Mouse (Mus musculus) lung, embryonic 16.5 days (tissue): Measurements from ENCODE around the gene Atp6v0b. TPM values are rescaled to one million over a fixed set of nuclear protein-coding genes. Genes with fewer than 3 reads are reported as not detected.

Source experiments
- ATAC-seq: fragments of 200-750 bp; cut with Nextera tagmentation; 2 replicates; pipeline ENCODE4 v1.8.0; 2017; ENCODE audit warnings: low read depth, mild to moderate bottlenecking, moderate library complexity
- H3K27ac ChIP-seq: fragments of 300-500 bp; sonication (generic); 2 replicates; pipeline ENCODE4 v1.5.1; 2014; ENCODE audit warnings: mild to moderate bottlenecking, control low read depth, low read length
- H3K27me3 ChIP-seq: fragments of 300-500 bp; sonication (generic); 2 replicates; pipeline ENCODE4 v1.6.1; 2014; ENCODE audit warnings: low read depth, low read length, mixed read lengths; ENCODE audit not compliant: control insufficient read depth, insufficient read depth
- H3K36me3 ChIP-seq: fragments of 300-500 bp; sonication (generic); 2 replicates; pipeline ENCODE4 v1.6.1; 2014; ENCODE audit warnings: low read length; ENCODE audit not compliant: control insufficient read depth, insufficient read depth
- H3K4me1 ChIP-seq: fragments of 300-500 bp; sonication (generic); replicated peaks from 2 replicates; pipeline ENCODE4 v1.6.1; 2014; ENCODE audit warnings: low read length, mixed read lengths; ENCODE audit not compliant: control insufficient read depth, insufficient read depth
- H3K4me2 ChIP-seq: fragments of 300-500 bp; sonication (generic); 2 replicates; pipeline ENCODE4 v1.6.1; 2014; ENCODE audit warnings: low read depth, low read length, control low read depth
- H3K4me3 ChIP-seq: fragments of 300-500 bp; sonication (generic); 2 replicates; pipeline ENCODE4 v1.5.1; 2014; ENCODE audit warnings: mild to moderate bottlenecking, low read length, control low read depth
- H3K9ac ChIP-seq: fragments of 300-500 bp; sonication (generic); 2 replicates; pipeline ENCODE4 v1.6.1; 2014; ENCODE audit warnings: low read length, control low read depth
- H3K9me3 ChIP-seq: fragments of 300-500 bp; sonication (generic); 2 replicates; pipeline ENCODE4 v1.6.1; 2016; ENCODE audit warnings: low read length; ENCODE audit not compliant: control insufficient read depth
- WGBS: fragments of 180-500 bp; shearing (Covaris S2); extraction: QIAGEN DNeasy Blood & Tissue Kit; methylation state at CpG from one replicate; pipeline ENCODE4 v1.1.7; 2014; 5-methylcytosine and 5-hydroxymethylcytosine counted together
- polyA plus RNA-seq: library from polyadenylated mRNA; unstranded; fragments of >200 nt; fragmentation: Nextera tagmentation; extraction: Ambion mirVana; gene quantifications from 2 replicates; pipeline ENCODE4 v1.2.1, GENCODE M21; 2015

Atp6v0b gene
- polyA plus RNA-seq, 1 experiment from 2014 or later = 180 TPM

GRCm38 (mm10) chr4:117921358-117921757, 34.2 kb upstream of the Atp6v0b start:
- 91% methylated on average over 2 of the region's 2 CpGs for whole genome bisulfite sequencing
- H3K9me3 ChIP-seq = no peaks in the 10 kb centered on the region
- ATAC-seq = no peak
- H3K9ac ChIP-seq = no peak overlapping the region
- no peaks in the 10 kb centered on the region for H3K36me3 ChIP-seq
- no peak overlapping the region for H3K4me2 ChIP-seq
- H3K4me1 ChIP-seq = peaks cover 2% of the 10 kb centered on the region; the same call in 1 of the 2 replicates
- no peak overlapping the region for H3K4me3 ChIP-seq
- no peak overlapping the region for H3K27ac ChIP-seq
- peaks cover 8% of the 10 kb centered on the region; the same call in 1 of the 2 replicates for H3K27me3 ChIP-seq

GRCm38 (mm10) chr4:117918762-117919161, 31.6 kb upstream of the Atp6v0b start:
- H3K27me3 ChIP-seq = no peaks in the 10 kb centered on the region
- no peak overlapping the region for H3K4me2 ChIP-seq
- no peak for ATAC-seq
- H3K4me1 ChIP-seq = peaks cover 13% of the 10 kb centered on the region
- H3K36me3 ChIP-seq = no peaks in the 10 kb centered on the region
- H3K9ac ChIP-seq = no peak overlapping the region
- no peak overlapping the region for H3K27ac ChIP-seq
- WGBS = 72% methylated on average over 5 of the region's 5 CpGs
- no peak overlapping the region for H3K4me3 ChIP-seq
- no peaks in the 10 kb centered on the region for H3K9me3 ChIP-seq

- Histone ChIP-seq H3K36me3 (no peaks in the 10 kb centered on the region), H3K27ac (peak overlapping the region; percentile 30), H3K9ac (no peak overlapping the region), H3K4me3 (no peak overlapping the region), H3K4me1 (peaks cover 18% of the 10 kb centered on the region), H3K4me2 (no peak overlapping the region), H3K9me3 (no peaks in the 10 kb centered on the region), H3K27me3 (no peaks in the 10 kb centered on the region)
- 45% methylated on average over 3 of the region's 3 CpGs for WGBS
- no peak for ATAC-seq
Observed at GRCm38 (mm10) chr4:117918261-117918660, 31.1 kb upstream of the Atp6v0b start.

GRCm38 (mm10) chr4:117917847-117918246, 30.7 kb upstream of the Atp6v0b start:
- H3K36me3 ChIP-seq = no peaks in the 10 kb centered on the region
- no peak for ATAC-seq
- H3K4me3 ChIP-seq = no peak overlapping the region
- no peak overlapping the region for H3K9ac ChIP-seq
- no peaks in the 10 kb centered on the region for H3K9me3 ChIP-seq
- H3K27ac ChIP-seq = peak overlapping the region; percentile 24
- WGBS = 86% methylated on average over 4 of the region's 4 CpGs
- H3K4me1 ChIP-seq = peaks cover 22% of the 10 kb centered on the region
- H3K4me2 ChIP-seq = no peak overlapping the region
- H3K27me3 ChIP-seq = no peaks in the 10 kb centered on the region

GRCm38 (mm10) chr4:117917402-117917801, 30.3 kb upstream of the Atp6v0b start:
- no peak for ATAC-seq
- Histone ChIP-seq H3K4me1 (peaks cover 25% of the 10 kb centered on the region), H3K4me3 (no peak overlapping the region), H3K9ac (no peak overlapping the region), H3K27me3 (no peaks in the 10 kb centered on the region), H3K4me2 (no peak overlapping the region), H3K36me3 (no peaks in the 10 kb centered on the region), H3K9me3 (no peaks in the 10 kb centered on the region), H3K27ac (no peak overlapping the region)
- 79% methylated on average over 4 of the region's 4 CpGs for WGBS

GRCm38 (mm10) chr4:117916386-117916785, 29.3 kb upstream of the Atp6v0b start:
- H3K4me2 ChIP-seq = no peak overlapping the region
- 62% methylated on average over 5 of the region's 5 CpGs for WGBS
- H3K27ac ChIP-seq = no peak overlapping the region

GRCm38 (mm10) chr4:117915489-117916105, 28.5 kb upstream of the Atp6v0b start:
- Histone ChIP-seq H3K4me1 (peaks cover 27% of the 10 kb centered on the region), H3K4me2 (peak overlapping the region; percentile 100), H3K27me3 (no peaks in the 10 kb centered on the region), H3K4me3 (peak overlapping the region; percentile 83), H3K36me3 (peaks cover 9% of the 10 kb centered on the region; the same call in 1 of the 2 replicates), H3K9me3 (no peaks in the 10 kb centered on the region), H3K9ac (peak overlapping the region; percentile 86), H3K27ac (no peak overlapping the region)
- WGBS = 2% methylated on average over 19 of the region's 19 CpGs
- no peak for ATAC-seq

More at GRCm38 (mm10) chr4:117916386-117916785, 29.3 kb upstream of the Atp6v0b start:
- Histone ChIP-seq H3K27me3 (no peaks in the 10 kb centered on the region), H3K36me3 (peaks cover 9% of the 10 kb centered on the region; the same call in 1 of the 2 replicates), H3K9me3 (no peaks in the 10 kb centered on the region), H3K4me3 (no peak overlapping the region), H3K4me1 (peaks cover 27% of the 10 kb centered on the region), H3K9ac (no peak overlapping the region)
- no peak for ATAC-seq

GRCm38 (mm10) chr4:117914591-117915442, 27.7 kb upstream of the Atp6v0b start, which contains the start of gene Ipo13:
Gene Ipo13, minus strand, starts transcription at chr4:117914999.
- Histone ChIP-seq H3K4me2 (peak within 1 kb of the TSS; percentile 100), H3K27me3 (no peaks in the 10 kb centered on the region), H3K9ac (peak within 1 kb of the TSS; percentile 86), H3K36me3 (peaks cover 9% of the 10 kb centered on the region; the same call in 1 of the 2 replicates), H3K27ac (peak within 1 kb of the TSS; percentile 70), H3K4me1 (peaks cover 27% of the 10 kb centered on the region), H3K9me3 (no peaks in the 10 kb centered on the region), H3K4me3 (peak within 1 kb of the TSS; percentile 83)
- under 1% methylated on average over 59 of the region's 61 CpGs for WGBS
- ATAC-seq = peak; percentile 94

- H3K9ac ChIP-seq = peak overlapping the region; percentile 86
- H3K27me3 ChIP-seq = no peaks in the 10 kb centered on the region
- 16% methylated on average over 8 of the region's 8 CpGs for WGBS
- ATAC-seq = peak; percentile 2; the same call in 1 of the 2 replicates
- H3K36me3 ChIP-seq = peaks cover 9% of the 10 kb centered on the region; the same call in 1 of the 2 replicates
- H3K9me3 ChIP-seq = no peaks in the 10 kb centered on the region
- peak overlapping the region; percentile 100 for H3K4me2 ChIP-seq
- H3K27ac ChIP-seq = no peak overlapping the region
- peak overlapping the region; percentile 83 for H3K4me3 ChIP-seq
- peaks cover 27% of the 10 kb centered on the region for H3K4me1 ChIP-seq
Observed at GRCm38 (mm10) chr4:117914031-117914430, 26.9 kb upstream of the Atp6v0b start.
